Mouse (Mus musculus) frontal cortex, postnatal 25 days (tissue): ENCODE results near the gene Esrp2.

ENCODE experiments used
- DNase-seq, 2 experiments: peaks; one replicate each; pipeline ENCODE4 v3.0.0; 2022; ENCODE audit warnings: low spot score in 2 of 2

Gene Esrp2

GRCm38 (mm10) chr8:106147868-106148565 lies 11.2 kb upstream of the Esrp2 start:
- DNase-seq = no peak

DNA sequence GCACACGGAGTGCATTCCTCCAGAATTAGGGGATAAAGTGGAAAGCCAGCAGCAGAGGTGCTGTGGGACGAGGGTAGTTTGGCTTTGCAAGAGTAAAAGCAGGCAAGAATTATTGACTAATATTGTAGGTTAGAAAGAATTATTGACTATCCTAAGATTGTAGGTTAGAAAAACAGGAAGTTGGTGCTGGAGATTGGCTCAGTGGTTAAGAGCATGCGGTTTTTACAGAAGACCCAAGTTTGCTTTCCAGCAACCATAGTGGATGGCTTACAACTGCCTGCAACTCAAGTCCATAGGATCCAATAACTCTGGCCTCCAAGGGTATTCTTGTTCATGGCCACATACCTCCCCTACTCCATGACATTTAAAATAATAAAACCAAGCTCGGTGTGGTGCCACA lies 9.2 kb upstream of the Esrp2 start:
- DNase-seq = no peak

- DNase-seq = no peak
These were observed 8.6 kb upstream of the Esrp2 start for GRCm38 (mm10) chr8:106145331-106145730.

DNA sequence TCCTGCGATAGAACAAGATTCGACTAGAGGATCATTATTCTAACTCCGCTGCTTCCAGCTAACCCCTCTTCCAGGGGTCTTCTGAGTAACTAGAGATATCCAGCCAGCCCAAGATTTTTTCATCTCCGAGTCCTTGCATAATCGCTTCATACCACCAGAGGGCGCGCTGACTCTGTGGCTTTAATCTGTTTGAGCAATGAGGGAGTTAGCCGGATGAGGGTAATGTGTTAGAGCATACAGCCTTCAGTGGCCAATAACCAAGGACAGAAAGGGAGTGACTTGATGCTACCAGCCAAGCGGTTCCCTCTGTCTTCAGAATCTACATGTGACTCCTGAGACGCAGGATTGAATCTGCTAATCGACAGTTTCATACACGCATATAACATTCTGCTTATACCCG lies 4.0 kb upstream of the Esrp2 start:
- DNase-seq = peak; percentile 77 to 79

DNA sequence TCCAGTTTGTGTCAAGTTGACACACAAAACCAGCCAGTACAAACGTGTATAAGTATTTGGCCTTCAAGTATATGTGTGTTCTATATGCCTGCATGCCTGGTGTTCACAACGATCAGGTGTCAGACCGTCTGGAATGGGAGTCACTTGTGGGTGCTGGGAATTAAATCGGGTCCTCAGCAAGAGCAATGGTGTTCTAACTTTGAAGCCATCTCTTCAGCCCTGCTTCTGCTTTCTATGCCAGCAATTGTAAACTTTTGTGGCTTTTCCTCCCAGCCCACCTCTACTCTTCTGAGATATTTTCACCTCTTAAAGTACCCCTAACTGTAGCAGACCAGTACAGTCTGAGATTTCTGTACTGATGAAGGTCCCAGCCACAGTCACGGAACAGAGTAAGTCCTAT lies 3.4 kb upstream of the Esrp2 start:
- no peak for DNase-seq

- no peak for DNase-seq
These were observed 1.8 kb upstream of the Esrp2 start for GRCm38 (mm10) chr8:106138616-106139015.

GRCm38 (mm10) chr8:106137906-106138477 lies 1.2 kb upstream of the Esrp2 start:
- DNase-seq = no peak

DNA sequence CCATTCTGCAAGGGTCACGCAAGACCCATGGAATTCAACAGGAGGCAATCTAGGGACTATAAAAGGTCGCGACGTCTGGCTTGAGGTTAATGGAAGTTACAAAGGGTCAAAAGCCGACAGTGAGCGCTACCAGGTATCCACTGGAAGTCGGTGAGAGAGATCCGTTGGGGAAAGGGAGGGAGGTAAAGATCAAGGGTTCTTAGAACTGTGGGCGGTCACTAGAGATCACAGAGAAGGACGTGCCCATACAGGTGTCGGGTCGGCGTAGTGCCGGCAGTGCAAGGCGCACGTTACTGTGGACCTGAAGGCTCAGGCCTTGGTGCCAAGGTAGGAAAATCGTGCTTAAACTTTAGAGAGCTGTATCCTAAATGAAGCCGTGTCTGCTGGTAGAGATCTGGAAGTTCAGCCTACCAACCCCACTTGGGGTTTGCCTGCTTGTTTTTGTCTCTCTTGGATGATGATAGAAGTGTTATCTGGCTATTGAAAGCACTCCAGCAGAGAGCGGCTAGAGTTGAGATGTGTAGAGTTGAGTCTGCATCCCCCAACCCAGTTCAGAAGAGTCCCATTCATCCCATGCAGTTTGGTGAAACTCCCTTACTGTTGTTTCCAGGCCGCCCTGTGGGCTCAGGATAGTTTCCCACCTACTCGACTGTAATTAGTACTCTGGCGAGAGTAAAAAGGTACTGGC lies 588 bp upstream of the Esrp2 start:
- no peak for DNase-seq

GRCm38 (mm10) chr8:106135672-106136071 lies 1.1 kb downstream of the Esrp2 start:
- DNase-seq = no peak

DNA sequence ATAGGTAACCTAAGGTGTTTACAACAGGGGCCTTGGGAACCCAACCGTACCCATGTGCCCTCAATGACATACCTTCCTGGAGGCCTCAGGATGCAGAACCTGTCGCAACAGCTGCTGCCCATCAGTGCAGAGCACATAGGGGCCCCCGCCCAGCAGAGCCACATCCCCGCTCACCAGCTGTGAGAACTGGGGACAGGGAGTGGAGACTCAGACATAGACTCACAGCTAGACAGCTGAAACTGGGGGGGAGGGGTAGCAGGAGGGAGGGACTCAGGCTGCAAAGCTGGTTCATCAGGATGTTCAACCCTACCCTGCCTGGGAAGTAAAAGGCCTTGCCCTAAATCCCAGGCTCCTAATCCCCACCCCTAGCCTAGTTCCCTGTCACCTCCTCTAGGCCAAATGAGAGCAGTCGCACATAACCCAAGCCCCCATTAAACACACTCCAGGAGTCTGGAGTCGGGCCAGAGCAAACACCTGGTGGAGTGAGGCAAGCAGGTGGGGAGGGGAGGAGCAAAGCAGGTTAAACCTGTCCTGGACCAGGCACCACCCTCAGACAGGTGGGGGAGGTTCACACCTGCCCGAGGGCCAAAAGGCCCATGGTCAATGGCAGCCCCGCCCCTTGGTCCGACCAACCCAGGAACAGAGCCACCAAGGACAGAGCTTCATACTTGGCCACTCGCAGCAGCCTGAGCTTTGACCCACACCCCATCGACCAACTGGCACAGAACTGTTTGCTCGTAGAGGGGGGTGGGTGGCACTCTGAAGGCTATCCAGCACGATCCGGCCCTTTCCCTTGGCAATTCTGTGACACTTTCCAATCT lies 1.8 kb downstream of the Esrp2 start:
- no peak for DNase-seq

- DNase-seq = no peak
These were observed 2.8 kb downstream of the Esrp2 start for GRCm38 (mm10) chr8:106133946-106134345.

- no peak for DNase-seq
These were observed 3.2 kb downstream of the Esrp2 start for GRCm38 (mm10) chr8:106133526-106133925.

DNA sequence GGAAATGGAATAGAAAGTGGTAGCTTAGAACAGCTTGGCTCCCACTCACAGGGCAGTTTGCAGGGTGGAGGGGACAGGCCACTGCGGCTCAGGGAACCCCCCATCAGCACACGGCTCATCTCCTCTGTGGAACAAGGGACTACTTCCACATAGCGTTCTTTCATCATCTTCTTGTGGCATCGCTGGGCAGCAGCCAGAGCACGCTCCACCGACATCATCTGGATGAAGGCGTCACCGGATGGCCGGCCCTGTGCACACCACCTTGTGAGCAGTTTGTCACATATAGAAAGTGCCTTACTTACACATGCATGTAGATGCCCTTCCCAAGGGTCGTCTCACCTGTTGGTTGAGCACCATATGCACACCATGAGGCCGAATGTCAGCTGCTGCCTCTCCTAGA lies 4.4 kb downstream of the Esrp2 start:
- DNase-seq = no peak

DNA sequence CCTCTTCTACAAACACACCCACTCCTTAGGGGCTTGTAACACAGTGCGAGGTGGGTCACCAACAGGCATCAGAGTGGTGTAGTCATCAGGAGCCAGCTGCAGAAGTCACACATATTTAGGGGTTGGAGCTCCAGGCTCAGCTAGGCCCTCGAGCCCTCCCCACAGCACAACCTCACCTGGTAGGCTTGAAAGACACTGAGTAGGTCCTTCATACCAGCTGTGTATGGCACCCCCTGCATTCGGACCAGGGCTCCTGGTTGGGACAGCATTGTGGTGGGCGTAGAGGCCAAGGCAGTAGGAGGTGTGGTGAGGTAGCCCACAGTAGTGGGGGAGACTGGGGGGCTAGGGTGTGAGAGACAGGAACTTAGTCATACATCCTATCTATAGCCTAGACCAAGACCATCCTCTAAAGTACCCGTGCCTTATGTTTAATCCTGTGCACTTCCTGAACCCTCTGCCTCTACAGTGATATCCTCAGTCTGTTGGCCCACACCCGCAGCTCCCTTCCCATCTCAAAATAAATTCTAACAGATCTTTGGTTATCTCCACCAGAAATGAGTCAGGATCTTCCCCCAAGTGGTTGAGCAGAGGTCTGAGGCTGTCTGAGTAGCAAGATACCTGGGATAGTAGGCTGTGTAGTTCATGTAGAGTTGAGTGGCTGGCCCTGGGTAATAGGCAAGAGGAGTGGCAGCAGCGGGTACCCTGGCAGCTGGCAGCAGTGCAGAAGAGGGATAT lies 5.1 kb downstream of the Esrp2 start:
- no peak for DNase-seq

DNA sequence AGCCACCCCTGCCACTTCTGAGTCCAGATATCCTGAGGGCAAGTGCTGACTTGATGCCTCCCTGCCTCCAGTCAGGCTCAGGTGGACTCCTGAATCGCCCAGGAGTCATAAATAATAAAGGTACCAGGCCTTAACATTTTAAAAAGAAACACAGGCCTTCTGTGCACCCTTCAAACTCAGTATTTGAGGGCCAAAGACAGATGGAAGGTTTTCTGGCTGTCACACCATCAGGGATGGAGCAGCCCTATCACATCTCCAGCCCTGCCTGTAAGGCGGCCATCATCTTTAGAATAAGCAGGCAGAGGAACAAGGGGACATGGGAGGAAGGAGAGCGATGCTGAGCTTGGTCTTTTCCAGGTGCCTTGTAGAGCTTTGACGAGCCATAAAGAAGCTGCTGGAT lies 5.8 kb downstream of the Esrp2 start:
- DNase-seq = no peak

GRCm38 (mm10) chr8:106130505-106130904 lies 6.3 kb downstream of the Esrp2 start:
- no peak for DNase-seq

GRCm38 (mm10) chr8:106129997-106130396 lies 6.8 kb downstream of the Esrp2 start:
- DNase-seq = no peak

DNA sequence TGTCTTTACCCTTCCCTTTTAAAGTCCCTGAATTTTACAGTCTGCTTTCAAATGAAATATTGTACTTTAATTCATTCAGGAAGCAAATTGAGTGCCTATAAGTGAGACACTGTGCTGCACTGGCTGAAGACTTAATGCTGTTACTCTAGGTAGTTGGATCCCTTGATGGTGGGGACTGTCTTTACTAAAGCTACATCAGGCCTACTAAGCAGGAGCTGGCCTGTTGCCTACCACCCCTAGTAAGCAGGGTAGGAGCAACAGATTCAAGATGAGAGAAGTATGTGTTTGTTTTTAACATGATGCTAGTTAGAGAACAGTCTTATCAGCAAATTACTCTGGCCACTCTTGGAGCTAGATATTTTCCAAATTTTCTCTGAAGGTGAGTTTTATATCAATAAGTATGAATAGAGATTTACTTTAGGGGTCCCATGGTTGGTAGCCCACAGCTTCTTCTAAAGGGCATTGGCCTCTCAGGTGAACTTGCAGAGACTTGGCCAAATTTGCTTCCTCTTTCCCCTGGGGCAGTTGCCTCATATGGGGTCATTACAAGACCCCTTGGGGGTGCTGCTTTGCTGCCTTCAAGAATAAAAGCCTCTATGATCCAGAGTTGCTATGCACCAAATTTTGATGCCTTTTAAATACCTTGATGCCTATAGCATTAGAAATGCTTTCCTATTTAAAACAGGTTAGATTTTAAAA lies 7.4 kb downstream of the Esrp2 start:
- no peak for DNase-seq

GRCm38 (mm10) chr8:106127882-106128410 lies 8.8 kb downstream of the Esrp2 start:
- no peak for DNase-seq

DNA sequence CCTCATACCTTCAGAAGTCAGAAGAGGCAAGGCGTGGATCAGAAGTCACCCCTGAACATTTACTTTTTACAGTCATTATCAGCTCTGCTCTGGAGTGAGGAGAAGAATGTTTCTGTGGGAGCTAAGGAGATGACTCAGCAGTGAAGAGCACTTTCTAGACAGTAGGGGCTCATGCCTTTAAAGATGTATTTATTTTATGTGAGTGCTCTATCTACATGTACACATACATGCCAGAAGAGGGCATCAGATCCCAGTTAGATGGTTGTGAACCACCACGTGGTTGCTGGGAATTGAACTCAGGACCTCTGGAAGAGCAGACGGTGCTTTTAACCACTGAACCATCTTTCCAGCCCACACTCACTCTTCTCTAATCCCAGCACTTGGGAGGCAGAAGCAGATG lies 9.7 kb downstream of the Esrp2 start:
- no peak for DNase-seq

- no peak for DNase-seq
These were observed 10.7 kb downstream of the Esrp2 start for GRCm38 (mm10) chr8:106126055-106126454.
